Mouse (Mus musculus): ENCODE data around the gene Usp3. TPM values are rescaled to one million over a fixed set of nuclear protein-coding genes. Genes with fewer than 3 reads are reported as not detected.

Gene Usp3
- total RNA-seq, 4 experiments from 2014 or later, result 37.2 to 53.7 (median 45.7) TPM

DNA sequence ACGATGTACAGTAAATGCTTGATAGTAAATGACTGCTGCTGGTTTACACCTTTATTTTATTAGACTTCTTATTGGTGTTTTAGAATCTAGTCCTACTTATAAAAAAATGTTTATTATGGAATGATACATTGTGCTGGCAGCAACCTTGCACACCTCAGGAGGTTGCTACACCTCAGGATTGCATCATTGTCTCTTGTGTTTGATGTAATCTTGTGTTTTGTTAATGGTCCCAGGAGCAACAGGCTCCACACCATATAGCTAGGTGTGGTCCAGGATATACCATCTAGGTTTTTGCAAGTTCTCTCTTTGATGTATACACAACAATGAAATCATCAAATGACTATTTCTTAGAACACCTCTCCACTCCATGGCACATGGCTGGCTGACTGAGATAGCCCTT is 11.0 kb upstream of the Usp3 start:
- no peak for DNase-seq

DNA sequence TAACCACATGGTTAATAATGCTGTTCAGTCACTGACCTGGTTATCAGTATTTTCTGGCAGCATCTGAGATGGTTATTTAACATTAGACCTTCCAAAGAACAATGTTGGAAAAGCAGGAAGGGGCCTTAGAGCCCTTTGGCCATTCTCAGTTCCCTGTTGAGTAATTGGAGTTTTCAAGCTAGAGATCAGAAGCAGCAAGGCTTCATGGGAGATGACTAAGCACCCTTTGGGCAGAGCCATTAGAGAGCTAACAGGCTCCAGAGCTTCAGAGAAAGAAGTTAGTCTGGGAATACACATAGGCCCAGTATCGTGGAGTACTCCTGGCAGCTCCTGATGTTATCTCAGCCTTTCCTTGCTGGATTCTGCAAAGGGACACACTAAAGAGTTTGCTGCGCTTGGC is 8.1 kb upstream of the Usp3 start:
- no peak for DNase-seq

DNA sequence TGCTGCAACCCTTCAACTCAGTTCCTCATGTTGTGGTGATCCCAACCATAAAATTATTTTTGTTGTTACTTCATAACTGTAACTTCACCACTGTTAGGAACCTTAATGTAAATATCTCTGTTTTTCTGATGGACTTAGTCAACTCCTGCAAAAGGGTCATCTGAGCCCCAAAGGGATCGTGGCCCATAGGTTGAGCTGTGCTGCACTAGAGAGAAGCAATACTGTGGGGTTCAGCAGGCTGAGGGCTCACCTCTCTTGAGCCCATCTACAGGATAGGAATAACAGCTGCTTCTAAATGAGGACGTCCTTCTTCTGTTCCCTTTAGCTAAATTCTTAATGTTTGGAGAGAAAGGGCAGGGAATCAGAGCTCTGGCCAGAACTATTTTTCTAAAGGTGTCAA is 7.6 kb upstream of the Usp3 start:
- DNase-seq, result no peak

DNA sequence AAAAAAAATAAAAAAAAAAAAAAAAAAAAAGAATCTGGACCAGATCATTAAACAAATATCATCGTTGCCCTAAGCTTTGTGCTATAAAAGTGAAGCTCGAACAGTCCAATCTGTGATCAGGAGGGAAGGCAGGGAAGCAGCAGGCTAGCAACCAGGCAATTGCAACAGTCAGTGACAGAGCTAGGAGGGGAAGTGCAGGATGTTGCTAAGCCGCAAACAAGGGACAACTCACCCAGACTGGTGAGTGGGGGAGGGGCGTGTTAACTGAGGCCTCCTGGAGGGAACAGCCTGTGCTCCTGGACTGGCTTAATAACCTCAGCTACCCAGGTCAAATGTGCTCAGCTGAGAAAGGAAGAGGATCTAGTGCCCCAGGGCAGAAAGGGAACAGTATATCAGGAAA is 6.6 kb upstream of the Usp3 start:
- DNase-seq, result no peak

DNA sequence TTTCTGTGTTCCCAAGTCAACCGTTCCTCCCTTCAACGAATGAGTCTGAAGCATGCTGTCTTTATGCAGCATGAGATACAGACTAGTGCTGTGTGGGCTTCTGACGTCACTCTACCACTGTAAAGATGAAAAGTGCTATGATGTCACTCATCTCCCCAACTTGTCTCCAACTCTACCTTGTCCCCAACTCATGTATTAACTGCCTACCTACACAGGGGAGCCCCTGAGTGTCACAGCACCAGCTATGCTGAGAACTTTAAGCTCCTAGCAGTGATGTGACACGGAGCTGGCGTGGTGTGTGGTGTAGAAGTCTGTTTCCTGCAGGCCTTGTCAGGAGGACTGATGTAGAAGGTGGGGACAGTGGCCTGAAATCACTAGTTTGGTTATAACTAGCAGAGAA is 5.7 kb upstream of the Usp3 start:
- no peak for DNase-seq

DNA sequence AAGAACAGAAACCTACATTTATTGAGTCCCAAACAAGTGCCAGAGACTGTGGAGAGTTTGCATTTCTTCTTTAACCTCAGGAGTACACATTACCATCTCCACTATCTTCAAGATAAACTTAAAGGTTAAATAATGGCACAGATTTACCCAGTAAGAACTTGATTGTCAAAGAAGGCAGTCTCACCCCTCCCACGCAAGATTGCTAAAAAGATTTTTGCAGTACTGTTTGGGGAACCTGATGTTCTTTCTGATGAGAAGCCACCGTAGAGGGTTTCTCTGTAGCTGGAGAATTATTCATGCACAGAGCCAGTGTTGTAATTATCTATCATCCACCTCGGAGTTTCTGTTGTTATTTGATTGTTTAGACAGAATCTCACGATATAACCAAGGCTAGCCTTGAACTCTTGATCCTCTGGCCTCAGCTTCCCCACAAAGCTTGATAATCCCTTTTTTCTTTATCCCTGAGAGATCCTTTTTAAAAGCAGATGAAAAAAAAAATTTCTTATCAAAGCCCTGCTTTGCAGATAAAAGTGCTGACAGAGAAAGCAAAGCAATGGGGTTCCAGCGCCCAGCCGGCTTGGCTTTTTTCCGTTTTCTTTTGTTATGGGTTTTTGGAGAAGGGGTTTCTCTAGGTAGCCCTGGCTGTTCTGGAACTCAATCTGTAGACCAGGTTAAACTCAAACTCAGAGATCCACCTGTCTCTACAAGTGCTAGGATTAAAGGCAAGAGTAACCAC is 4.7 kb upstream of the Usp3 start:
- no peak for DNase-seq

DNA sequence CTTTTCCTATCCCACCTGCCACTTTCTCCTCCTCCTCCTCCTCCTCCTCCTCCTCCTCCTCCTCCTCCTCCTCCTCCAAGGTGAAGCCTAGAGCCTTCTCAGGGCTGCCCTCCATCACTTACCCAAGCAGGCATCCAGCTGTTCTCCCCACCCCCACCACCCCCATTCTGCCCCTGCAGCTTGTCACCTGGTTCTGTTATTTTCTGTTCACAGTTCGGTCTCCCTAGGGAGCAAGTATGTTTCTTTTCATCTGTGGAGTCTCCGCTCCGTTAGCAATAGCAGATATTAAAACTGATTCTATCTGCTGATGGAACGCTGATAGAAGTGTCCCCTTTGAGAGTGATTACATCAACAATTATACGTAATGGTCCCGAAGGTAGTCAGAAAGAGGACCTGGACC is 4.1 kb upstream of the Usp3 start:
- DNase-seq, result no peak

DNA sequence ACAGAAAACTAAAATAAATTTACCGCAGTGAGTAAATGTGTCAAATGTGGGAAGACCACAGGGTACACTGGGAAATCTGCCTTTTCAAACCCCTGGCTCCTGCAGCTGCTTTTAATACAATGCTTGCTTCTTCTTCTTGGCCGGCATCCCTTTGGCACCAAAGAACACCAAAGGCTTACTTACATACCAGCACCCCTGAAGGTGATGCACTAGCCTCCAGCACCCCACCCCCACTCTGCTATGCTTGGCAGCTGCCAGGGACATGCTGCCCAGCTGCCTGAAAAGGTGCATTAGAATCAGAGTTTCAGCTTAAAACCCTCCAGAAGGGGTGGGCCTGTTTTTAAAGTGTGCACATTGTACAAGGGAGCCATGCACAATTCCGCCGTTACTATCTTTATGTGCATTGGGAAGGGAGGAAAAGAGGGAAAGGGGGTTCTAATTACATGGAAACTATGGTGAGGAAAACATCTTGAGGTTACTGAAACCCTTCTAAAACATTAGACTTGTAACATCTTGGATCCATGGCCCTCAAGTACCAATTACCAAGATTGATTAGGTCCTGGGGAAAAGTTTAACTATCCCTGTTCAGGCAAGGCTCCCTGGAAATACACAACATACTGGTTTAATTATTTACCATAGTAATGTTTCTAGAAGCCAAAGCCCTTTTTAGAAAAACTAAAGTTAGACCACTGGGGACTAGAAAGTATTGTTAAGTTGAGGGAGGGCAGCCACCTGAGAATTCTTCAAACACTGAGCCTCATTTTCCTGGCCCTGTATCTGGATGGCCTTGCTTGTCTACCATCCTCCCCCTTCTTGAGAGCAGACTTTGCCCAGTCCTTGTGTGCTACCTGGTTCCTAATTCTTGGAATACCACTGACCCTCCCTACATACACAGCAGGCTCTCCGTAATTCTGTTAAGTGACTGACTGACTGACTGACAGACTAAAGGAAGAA is 3.1 kb upstream of the Usp3 start:
- no peak for DNase-seq

DNA sequence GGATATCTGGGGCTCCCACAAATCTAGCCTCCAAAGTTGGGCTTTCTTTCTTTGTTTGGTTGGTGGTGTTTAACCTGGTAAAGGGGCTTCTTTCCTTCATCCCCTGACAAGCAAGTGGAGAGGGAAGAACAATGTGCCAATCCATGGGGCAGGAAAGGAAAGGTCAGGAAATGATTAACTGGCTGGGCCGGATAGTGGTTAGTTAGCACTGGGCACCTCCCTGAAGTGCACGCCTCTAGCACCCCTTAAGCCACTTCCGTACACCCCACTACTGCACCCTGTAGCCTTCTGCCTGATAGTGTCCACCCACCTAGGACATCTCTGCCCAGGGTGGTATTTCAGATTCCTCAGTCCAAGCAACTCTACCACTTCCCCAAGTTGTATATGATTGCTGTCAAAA is 1.1 kb upstream of the Usp3 start:
- DNase-seq, result no peak

DNA sequence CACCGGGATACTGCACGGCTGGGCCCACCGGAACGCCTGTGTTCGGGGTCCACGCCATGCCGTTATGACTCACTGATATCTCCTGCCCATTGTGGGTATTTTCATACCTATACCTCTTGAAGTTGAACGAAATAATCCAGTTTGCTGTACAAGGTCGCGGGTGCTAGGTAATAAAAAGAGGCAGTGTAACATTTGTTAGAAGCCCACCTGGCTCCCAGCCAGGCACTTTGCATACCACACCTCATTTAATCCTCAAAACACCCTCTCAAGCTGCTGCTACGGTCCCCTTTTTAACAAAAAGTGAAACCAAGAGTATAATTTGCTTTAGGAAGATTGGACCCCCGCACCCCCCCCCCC is 649 bp upstream of the Usp3 start:
- DNase-seq, result no peak

DNA sequence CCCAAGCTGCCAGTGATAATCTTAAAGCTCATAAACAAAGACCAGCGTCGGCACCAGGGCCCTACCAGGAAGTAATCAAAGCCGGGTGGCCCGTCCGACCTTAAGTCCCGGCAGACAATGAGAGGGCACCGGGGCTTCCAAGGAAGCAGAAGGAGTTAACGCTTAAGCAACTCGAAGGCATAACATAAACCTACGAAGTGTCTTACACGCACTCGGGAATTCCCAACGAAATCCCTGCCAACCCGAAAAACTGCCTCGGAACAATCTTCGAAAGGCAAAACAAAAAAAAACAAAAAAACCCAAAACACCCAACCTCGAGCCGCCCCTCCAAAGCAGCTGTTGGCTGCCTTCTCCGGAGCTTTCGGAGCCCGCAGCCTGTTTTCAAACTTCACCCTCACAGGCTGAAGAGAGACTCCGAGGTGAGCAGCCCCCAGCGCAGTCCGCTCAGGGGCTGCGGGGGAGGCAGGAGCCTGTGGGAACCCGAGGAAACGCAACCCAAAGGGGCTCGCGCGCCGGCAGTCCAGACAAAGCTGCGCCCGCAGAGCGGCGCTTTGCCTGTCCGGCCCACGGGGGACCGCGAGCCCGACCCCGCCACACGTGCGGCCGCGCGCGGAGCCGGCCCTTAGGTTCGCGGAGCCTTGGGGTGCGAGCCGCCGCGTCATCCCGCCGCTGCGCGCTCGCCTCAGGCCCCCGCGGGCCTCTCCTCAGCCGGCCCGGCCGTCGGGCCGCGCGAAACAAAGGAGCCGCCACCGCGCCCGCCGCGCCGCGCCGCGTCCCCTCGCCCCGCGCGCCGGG is 894 bp downstream of the Usp3 start:
- peak; percentile 31 for DNase-seq

DNA sequence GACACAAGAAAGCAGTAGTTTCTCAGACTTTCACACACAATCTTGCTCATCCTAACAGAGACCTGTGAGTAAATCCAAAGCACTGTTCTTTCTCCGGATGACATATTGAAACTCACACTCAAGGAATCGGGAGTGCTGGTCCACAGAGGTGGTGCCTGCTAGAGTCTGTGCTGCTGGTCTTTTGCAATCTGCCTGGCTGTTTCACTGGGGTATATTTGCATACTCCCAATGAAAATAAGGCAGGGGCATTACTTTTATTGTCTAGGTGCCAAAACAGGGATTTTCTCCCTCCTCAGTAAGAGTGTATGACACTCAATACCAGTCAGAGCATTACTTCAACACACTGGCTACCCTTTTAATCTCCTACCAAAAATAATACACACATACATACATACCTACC is 2.9 kb downstream of the Usp3 start:
- DNase-seq, result no peak

DNA sequence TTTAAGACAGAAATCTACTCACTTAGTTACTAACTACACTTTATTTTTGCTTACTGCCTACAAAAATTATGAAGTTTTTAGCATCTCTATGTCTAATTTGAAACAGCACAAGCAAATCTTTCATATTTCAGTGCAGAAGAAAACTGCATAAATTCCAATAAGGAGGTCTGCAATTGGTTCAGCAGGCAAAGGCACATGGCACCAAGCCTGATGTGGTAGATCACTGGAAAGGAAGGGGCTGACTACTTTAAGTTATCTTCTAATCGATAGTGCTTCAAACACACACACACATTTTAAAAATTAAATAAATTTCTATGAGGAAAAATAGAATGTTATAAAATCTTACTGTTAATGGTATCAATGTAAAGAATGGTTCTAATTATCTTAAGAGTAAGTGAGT is 5.9 kb downstream of the Usp3 start:
- DNase-seq, result no peak

DNA sequence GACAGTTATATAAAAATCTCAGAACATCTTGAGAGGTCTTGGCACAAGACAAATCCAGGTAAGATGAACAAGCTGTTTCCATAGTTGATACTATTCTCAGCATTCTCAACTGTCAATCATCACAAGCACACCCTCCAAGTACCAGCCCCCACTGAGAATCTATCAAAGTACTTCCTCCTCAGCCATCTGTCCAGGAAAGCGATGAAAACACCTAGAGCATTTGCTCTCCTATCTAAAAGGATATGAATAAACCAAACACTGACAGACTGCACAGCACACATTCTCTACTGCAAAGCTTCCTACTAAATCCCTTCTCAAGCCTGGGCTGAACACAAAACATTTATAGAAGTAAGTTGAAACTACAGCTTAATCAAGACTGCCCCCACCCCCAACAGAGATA is 6.4 kb downstream of the Usp3 start:
- no peak for DNase-seq

DNA sequence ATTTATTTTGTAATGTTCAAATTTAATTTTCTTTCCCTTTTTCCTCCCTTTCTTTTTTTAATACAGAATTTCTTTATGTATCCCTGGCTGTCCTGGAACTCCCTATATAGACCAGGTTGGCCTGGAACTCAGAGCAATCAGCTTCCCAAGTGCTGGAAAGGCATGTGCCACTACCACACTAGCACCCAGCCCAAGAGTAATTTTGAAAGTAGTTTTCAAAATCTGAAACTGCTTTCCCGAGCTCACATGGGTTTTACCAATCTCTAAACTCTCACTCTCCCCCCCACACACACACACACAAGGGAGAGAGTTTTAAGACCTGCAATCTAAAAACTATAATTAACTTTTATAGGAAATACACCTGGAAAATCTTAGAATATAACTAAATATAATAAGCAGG is 7.8 kb downstream of the Usp3 start:
- no peak for DNase-seq

DNA sequence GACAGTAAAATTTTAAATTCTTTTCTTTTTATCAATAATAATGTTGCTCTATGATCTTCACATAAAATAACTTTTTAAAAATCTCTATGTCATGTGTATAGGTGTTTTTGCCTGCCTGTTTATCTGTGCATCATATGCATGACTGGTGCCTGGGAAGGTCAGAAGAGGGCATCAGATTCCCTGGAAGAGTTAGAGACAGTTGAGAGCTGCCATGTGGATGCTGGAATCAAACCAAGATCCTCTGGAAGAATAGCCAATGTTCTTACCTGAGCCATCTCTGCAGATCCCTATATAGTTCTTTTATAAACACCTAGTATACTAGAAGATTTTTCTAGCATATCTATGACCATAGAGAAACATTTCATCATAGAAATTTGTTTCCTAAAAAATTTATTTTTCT is 8.8 kb downstream of the Usp3 start:
- DNase-seq, result no peak

DNA sequence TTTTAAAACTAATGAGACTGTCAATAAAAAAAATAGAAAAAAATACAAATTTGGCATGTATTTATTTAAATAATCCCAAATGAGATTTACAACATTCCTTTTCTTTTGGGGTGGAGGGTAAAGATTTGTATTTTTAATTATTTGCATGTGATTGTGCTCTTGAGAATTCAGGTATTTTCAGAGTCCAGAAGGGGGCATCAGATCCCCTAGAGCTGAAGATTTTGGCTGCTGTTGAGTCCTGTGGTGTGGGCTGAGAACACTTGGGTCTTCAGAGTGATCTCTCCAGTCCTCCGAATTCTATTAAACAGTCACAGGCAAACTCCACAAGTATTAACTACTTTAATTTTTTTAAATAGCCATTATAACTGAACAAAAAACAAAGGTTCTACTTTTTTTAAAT is 9.7 kb downstream of the Usp3 start:
- DNase-seq, result no peak

DNA sequence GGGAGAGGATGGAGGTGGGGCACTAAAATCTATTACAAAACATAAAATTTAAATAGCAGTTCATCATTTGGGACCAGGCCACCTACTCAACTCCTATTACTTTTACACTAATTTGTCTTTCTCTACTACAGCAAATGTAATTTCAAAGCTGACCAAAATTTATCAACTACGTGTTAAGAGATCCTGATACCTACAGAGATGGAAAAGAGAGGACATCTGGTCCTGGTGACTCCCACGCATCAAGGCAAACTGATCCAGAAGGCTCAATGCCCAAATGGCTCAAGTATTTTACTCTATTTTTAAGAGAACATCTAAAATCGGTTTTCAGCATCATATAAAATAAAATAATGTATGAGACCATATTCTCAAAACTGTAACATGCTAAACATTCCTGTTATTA is 11.2 kb downstream of the Usp3 start:
- DNase-seq, result no peak

DNA sequence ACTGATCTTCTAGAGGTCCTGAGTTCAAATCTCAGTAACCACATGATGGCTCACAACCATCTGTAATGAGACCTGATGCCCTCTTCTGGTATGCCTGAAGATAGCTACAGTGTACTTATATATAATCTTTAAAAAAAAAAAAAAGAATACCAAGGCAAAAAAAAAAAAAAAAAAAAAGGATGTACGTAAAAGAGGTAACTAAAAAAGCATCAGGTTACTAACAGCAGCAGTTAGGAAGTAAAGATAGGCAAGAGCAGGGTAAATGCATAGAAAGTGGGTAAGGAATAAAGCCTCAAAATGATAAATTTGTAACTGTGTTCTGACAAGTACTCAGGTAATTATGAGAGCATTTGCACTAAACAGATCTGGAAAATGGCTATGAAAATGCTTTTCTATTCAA is 12.2 kb downstream of the Usp3 start:
- DNase-seq, result no peak

DNA sequence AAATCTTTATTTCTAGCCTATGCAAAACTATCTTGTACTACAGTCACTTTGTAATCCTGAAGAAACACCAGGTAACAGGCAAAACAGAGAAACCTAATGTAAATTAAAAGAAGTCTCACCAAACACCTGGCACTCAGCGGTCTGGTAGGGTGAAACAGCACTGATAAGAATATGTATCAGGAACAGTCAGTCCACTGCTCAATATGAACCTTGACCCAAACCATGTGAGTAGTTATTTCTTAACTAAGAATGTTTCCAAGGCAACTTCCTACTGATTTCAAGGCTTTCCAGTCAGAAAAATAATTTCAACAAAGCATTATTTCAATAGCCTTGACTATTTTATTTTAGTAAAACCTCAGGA is 17.1 kb downstream of the Usp3 start:
- DNase-seq, result no peak

DNA sequence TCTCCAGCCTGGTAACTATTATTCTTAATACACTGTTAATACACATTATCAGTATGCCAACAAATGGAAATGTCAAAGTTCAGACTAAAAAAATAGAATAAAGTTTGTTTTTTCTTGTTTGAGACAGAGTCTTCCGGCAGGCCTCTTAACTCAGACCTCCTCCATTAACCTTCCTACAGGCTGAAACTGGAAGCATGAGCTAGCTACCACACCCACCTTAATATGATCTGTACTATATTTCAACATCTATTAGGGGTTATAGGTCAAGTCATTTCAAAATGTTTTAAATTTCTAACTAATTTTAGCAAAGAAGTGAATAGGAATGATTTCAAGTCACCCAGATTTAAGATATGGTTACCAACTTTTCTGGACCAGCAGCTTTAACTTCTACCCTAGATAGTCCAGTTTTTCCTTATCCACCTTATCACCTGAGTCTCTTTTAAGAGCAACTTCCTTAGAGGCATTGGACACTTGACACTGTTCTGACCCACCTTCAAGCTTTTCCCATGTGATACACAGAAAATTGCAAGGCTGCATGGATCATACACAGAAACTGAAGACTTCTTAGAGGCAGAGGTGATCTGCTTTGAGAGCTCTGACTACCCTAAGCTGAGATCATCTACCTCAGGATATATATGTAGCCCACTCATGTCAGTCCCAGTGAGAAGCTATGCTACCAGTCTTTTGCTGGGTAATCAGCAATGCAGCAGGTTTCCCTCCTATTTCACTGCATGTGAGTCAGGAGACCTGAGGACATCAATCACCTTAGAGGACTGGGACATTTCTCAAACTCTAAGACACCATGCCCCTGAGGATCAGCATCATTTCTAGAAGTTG is 17.7 kb downstream of the Usp3 start:
- no peak for DNase-seq

DNA sequence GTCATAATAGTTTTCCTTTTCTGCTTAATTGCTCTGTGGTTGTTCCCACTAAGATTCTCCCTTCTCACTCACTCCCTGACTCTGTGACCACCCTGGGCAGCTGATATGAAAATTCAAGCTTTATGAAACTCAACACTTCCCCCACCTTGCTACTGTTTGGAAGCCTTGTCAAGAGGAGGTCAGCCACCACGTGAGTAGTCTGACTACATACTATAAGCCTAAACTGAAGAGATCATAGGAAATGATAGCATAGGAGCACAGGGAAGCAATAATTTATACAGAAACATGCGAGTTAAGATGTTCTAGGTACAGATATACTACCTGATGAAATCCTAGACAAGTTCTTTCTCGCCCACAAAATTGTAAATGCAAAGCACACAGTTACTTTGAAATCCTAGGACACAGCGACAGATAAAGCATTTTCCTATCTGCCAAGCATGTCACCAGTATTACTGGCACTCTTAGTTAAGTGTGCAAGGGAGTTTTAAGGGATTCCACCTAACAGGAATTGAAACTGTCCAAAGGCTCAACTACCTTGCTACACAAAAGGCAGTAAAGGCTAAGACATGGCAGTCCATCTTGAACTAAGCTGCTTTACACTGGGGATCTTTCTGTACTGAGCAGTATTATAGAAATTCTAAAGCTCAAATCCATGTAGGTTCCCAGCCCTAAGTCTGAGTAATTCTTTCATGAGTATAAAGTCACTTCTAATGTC is 20.8 kb downstream of the Usp3 start:
- DNase-seq, result no peak

Measured in adrenal gland, adult 8-10 months (tissue).